Mouse (Mus musculus): ENCODE measurements around the gene Gm38431. TPM values are rescaled to one million over a fixed set of nuclear protein-coding genes. Genes with fewer than 3 reads are reported as not detected.

Gm38431 gene
- total and polyA plus RNA-seq, 3 experiments = 2.8 to 382 (median 95.6) TPM

DNA sequence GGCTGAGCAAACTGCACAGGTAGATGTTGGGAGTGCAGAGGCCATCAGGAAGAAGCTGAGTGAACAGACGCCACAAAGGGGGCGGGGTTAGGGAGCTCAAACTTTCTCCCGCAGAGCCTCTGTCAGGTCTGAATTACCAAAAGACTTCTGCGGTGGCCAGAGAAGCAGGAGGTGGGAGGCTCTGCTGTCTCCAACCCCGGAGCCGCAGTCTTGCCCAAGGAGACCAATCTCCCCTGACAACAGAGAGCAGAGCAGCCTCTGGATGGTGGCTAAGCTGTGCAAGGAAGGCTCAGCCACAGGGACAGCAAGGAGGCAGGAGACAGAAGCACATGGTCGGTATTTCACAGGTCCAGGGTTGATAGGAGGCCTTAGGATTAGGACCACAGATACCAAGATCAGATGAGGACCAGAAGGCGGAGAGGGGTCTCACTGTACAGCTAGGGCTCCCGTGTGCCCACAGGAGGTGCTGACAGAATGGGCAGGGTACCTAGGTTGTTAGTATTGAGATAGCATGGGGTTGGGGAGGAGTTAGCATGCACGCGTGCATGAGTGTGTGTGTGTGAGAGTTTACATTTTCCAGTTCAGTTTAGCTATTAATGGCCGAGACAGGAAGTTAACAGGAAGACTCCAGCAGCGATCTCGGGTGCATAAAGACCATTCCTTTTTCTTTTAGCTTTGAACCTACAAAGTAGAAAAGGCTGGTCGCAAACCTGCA lies 8.8 kb upstream of the Gm38431 start:
- Histone ChIP-seq H3K4me1 (ENCODE audit: insufficient read depth, low read depth, low read length) (peaks cover 11% of the 10 kb centered on the region), H3K36me3 (replicated peaks) (peaks cover 87% of the 10 kb centered on the region), H3K4me3 (ENCODE audit: low read depth, low read length) (no peak overlapping the region), H3K9me3 (replicated peaks) (no peaks in the 10 kb centered on the region), H3K27me3 (ENCODE audit: insufficient read depth, low read length) (no peaks in the 10 kb centered on the region)
- DNase-seq (ENCODE audit: low spot score) (no peak), ATAC-seq (ENCODE audit: extremely low read depth, insufficient number of reproducible peaks, low FRiP score, poor library complexity, severe bottlenecking) (no peak)
- TF ChIP-seq GATA2 (IDR thresholded peaks at IDR 0.05; ENCODE audit: borderline replicate concordance, low read depth, low read length) (no peak), CTCF (IDR thresholded peaks at IDR 0.05; ENCODE audit: low read depth, low read length) (no peak)

DNA sequence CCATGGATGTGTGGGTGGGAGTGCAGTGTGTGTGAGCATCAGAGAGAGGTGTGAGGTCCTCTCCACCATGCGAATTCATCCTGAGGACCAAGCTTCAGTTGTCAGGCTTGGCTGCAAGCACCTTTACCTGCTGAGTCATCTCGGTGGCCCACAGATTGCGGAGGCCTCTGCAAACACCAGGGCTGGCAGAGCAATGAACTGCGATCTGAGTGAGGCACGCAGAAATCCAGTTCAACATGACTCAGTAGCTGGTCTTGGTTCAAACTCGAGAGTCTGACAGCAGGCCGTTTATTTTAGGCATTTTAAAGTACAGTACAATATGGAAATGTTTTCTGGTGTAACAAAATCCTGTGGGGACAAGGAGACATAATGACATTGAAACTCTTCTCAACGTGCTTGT lies 6.0 kb upstream of the Gm38431 start:
- no peaks in the 10 kb centered on the region for H3K27me3 ChIP-seq (ENCODE audit: insufficient read depth, low read length)
- peaks cover 86% of the 10 kb centered on the region for H3K36me3 ChIP-seq (replicated peaks)
- H3K4me1 ChIP-seq (ENCODE audit: insufficient read depth, low read depth, low read length) = peaks cover 13% of the 10 kb centered on the region
- no peak for ATAC-seq (ENCODE audit: extremely low read depth, insufficient number of reproducible peaks, low FRiP score, poor library complexity, severe bottlenecking)
- no peak overlapping the region for H3K4me3 ChIP-seq (ENCODE audit: low read depth, low read length)
- H3K9me3 ChIP-seq (replicated peaks) = no peaks in the 10 kb centered on the region
- DNase-seq (ENCODE audit: low spot score) = no peak
- TF ChIP-seq CTCF (IDR thresholded peaks at IDR 0.05; ENCODE audit: low read depth, low read length) = no peak
- no peak for TF ChIP-seq GATA1 (IDR thresholded peaks at IDR 0.05; ENCODE audit: borderline replicate concordance, low read length)
- TF ChIP-seq GATA2 (IDR thresholded peaks at IDR 0.05; ENCODE audit: borderline replicate concordance, low read depth, low read length) = no peak
- no peak for TF ChIP-seq POLR2AphosphoS5 (IDR thresholded peaks at IDR 0.05; ENCODE audit: insufficient replicate concordance, low read depth, low read length)
- no peak for TF ChIP-seq TAL1 (conservative IDR thresholded peaks at IDR 0.05; ENCODE audit: low read depth, low read length)

DNA sequence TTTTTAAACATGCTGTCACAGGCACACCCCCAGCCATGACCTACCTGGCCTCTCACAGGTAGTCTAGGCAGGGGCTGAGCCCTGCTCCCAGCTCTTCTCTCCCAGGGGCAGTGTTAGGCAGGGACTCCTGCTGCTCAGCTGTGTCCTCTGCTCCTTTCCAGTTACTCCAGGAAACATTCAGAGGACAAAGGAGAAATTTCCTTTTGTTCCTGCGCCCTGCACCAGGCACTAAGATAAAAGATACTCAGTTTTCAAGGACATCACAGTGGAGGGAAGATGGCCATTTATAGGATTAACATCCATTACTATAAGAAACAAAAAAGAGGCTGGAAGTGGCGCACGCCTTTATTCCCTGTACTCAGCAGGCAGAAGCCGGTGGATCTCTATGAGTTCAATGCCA lies 4.2 kb upstream of the Gm38431 start:
- no peak for ATAC-seq (ENCODE audit: extremely low read depth, insufficient number of reproducible peaks, low FRiP score, poor library complexity, severe bottlenecking)
- TF ChIP-seq TAL1 (conservative IDR thresholded peaks at IDR 0.05; ENCODE audit: low read depth, low read length) = no peak
- TF ChIP-seq POLR2AphosphoS5 (IDR thresholded peaks at IDR 0.05; ENCODE audit: insufficient replicate concordance, low read depth, low read length) = no peak
- TF ChIP-seq GATA2 (IDR thresholded peaks at IDR 0.05; ENCODE audit: borderline replicate concordance, low read depth, low read length) = no peak
- TF ChIP-seq CTCF (IDR thresholded peaks at IDR 0.05; ENCODE audit: low read depth, low read length) = no peak
- TF ChIP-seq GATA1 (IDR thresholded peaks at IDR 0.05; ENCODE audit: borderline replicate concordance, low read length) = no peak
- Histone ChIP-seq H3K27me3 (ENCODE audit: insufficient read depth, low read length) (no peaks in the 10 kb centered on the region), H3K4me1 (ENCODE audit: insufficient read depth, low read depth, low read length) (peaks cover 22% of the 10 kb centered on the region), H3K36me3 (replicated peaks) (peaks cover 70% of the 10 kb centered on the region), H3K4me3 (ENCODE audit: low read depth, low read length) (no peak overlapping the region), H3K9me3 (replicated peaks) (no peaks in the 10 kb centered on the region)
- DNase-seq (ENCODE audit: low spot score) = no peak

DNA sequence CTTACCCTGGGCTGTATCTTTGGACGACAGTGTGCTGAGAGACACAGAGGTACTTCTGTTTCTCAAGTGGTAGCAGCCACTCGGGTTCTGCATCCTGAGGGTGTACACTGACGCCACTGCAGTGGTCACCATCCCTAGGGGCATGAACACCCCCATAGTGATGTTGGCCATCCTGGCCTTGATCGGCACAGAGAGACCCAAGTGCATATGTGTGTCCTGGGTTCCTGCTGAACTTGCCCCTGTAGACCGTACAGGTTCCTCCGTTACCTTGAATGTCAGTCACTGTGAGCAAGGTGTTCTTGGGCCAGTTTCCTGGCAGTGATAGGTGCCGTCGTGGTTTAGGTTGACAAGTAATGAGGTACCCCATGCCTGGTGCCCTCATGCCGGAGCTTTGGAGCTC lies 1.6 kb upstream of the Gm38431 start:
- Histone ChIP-seq H3K4me3 (ENCODE audit: low read depth, low read length) (no peak overlapping the region), H3K9me3 (replicated peaks) (no peaks in the 10 kb centered on the region), H3K36me3 (replicated peaks) (peaks cover 74% of the 10 kb centered on the region), H3K27me3 (ENCODE audit: insufficient read depth, low read length) (no peaks in the 10 kb centered on the region), H3K4me1 (ENCODE audit: insufficient read depth, low read depth, low read length) (peaks cover 47% of the 10 kb centered on the region)
- DNase-seq (ENCODE audit: low spot score) (no peak), ATAC-seq (ENCODE audit: extremely low read depth, insufficient number of reproducible peaks, low FRiP score, poor library complexity, severe bottlenecking) (no peak)
- TF ChIP-seq TAL1 (conservative IDR thresholded peaks at IDR 0.05; ENCODE audit: low read depth, low read length) (no peak), GATA1 (IDR thresholded peaks at IDR 0.05; ENCODE audit: borderline replicate concordance, low read length) (no peak), GATA2 (IDR thresholded peaks at IDR 0.05; ENCODE audit: borderline replicate concordance, low read depth, low read length) (no peak), CTCF (IDR thresholded peaks at IDR 0.05; ENCODE audit: low read depth, low read length) (no peak), POLR2AphosphoS5 (IDR thresholded peaks at IDR 0.05; ENCODE audit: insufficient replicate concordance, low read depth, low read length) (no peak)

DNA sequence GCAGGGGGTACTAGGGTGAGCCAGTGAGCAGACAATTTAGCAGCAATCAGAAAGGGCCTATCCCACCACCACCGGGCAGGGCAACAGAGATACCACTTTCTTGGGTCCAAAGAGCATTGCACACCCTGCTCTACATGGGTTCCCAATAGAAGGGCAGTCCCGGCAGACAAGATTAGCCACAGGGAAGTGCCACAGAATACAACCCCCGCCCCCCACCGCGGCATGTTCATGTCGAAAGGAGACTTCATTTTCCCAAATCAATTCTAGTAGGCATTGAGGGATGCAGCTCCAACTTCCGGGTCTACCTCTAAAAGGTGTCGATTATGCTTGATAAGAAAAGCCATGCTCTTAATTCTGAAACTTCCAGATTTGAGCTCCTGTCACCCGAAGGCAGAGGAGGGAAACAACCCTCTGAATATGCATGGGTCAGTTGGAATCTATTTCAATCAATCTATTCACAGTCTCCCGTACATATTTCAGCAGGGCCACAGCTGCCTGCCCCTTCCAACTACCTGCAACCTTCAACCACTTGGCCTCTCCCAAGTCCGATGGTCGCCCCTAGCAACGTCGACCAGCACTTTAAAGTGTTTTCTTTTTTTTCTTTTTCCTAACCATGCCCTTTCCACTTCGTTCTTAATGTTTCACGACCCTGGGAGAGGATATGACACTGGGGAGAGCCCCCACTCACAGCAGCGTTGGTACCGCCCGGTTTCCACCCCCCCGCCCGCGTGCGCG lies 658 bp downstream of the Gm38431 start:
- TF ChIP-seq CTCF (IDR thresholded peaks at IDR 0.05; ENCODE audit: low read depth, low read length) (no peak), POLR2AphosphoS5 (IDR thresholded peaks at IDR 0.05; ENCODE audit: insufficient replicate concordance, low read depth, low read length) (no peak), TAL1 (conservative IDR thresholded peaks at IDR 0.05; ENCODE audit: low read depth, low read length) (no peak), GATA1 (IDR thresholded peaks at IDR 0.05; ENCODE audit: borderline replicate concordance, low read length) (no peak), GATA2 (IDR thresholded peaks at IDR 0.05; ENCODE audit: borderline replicate concordance, low read depth, low read length) (no peak)
- peak overlapping the region; percentile 78 for H3K4me3 ChIP-seq (ENCODE audit: low read depth, low read length)
- DNase-seq (ENCODE audit: low spot score) (no peak), ATAC-seq (ENCODE audit: extremely low read depth, insufficient number of reproducible peaks, low FRiP score, poor library complexity, severe bottlenecking) (no peak)
- H3K9me3 ChIP-seq (replicated peaks) = no peaks in the 10 kb centered on the region
- H3K4me1 ChIP-seq (ENCODE audit: insufficient read depth, low read depth, low read length) = peaks cover 61% of the 10 kb centered on the region
- no peaks in the 10 kb centered on the region for H3K27me3 ChIP-seq (ENCODE audit: insufficient read depth, low read length)
- H3K36me3 ChIP-seq (replicated peaks) = peaks cover 79% of the 10 kb centered on the region

DNA sequence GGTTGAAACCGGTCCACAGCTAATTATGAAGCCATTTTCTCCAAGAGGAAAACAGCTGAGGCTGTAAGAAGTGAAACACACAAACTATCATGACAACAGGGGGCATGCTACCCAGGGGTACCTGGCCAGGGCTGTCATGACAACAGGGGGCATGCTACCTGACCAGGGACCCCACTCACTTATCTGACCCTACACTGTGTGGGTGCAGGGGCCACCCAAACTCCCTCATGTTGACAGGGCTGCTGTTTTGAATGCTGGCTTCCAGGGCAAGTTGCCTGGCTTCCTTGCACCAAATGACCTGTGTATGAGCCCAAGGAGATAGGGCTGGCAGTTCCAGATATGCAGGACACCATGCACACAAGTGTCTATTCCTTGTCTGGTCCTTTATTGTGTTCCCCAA lies 1.3 kb downstream of the Gm38431 start:
- TF ChIP-seq GATA2 (IDR thresholded peaks at IDR 0.05; ENCODE audit: borderline replicate concordance, low read depth, low read length) = no peak
- TF ChIP-seq CTCF (IDR thresholded peaks at IDR 0.05; ENCODE audit: low read depth, low read length) = no peak
- no peak for TF ChIP-seq POLR2AphosphoS5 (IDR thresholded peaks at IDR 0.05; ENCODE audit: insufficient replicate concordance, low read depth, low read length)
- TF ChIP-seq GATA1 (IDR thresholded peaks at IDR 0.05; ENCODE audit: borderline replicate concordance, low read length) = no peak
- TF ChIP-seq TAL1 (conservative IDR thresholded peaks at IDR 0.05; ENCODE audit: low read depth, low read length) = no peak
- ATAC-seq (ENCODE audit: extremely low read depth, insufficient number of reproducible peaks, low FRiP score, poor library complexity, severe bottlenecking) (no peak), DNase-seq (ENCODE audit: low spot score) (no peak)
- Histone ChIP-seq H3K9me3 (replicated peaks) (no peaks in the 10 kb centered on the region), H3K4me1 (ENCODE audit: insufficient read depth, low read depth, low read length) (peaks cover 67% of the 10 kb centered on the region), H3K36me3 (replicated peaks) (peaks cover 80% of the 10 kb centered on the region), H3K27me3 (ENCODE audit: insufficient read depth, low read length) (no peaks in the 10 kb centered on the region), H3K4me3 (ENCODE audit: low read depth, low read length) (peak overlapping the region; percentile 78)
